Mouse (Mus musculus) liver, embryonic 11.5 days (tissue): ENCODE results near the gene Fbxl2. TPM values are rescaled to one million over a fixed set of nuclear protein-coding genes. Genes with fewer than 3 reads are reported as not detected.

Source experiments
- ATAC-seq: fragments of 200-750 bp; cut with Nextera tagmentation; replicated peaks from 2 replicates; pipeline ENCODE4 v1.8.0; 2017; ENCODE audit warnings: moderate number of reproducible peaks, mild to moderate bottlenecking, moderate TSS enrichment, moderate library complexity; ENCODE audit not compliant: low FRiP score
- DNase-seq: peaks from one replicate; pipeline ENCODE4 v3.0.0-alpha.2; 2017; ENCODE audit warnings: low spot score
- H3K27ac ChIP-seq: fragments of 300-500 bp; sonication (generic); 2 replicates; pipeline ENCODE4 v1.5.1; 2014; ENCODE audit warnings: mild to moderate bottlenecking, low read depth, low read length, control low read depth
- H3K27me3 ChIP-seq: fragments of 300-500 bp; sonication (generic); replicated peaks from 2 replicates; pipeline ENCODE4 v1.6.1; 2014; ENCODE audit warnings: low read length, mixed read lengths; ENCODE audit not compliant: control insufficient read depth, insufficient read depth
- H3K36me3 ChIP-seq: fragments of 300-500 bp; sonication (generic); 2 replicates; pipeline ENCODE4 v1.6.1; 2014; ENCODE audit warnings: mild to moderate bottlenecking, low read length, moderate library complexity, mixed read lengths; ENCODE audit not compliant: control insufficient read depth, insufficient read depth
- H3K4me1 ChIP-seq: fragments of 300-500 bp; sonication (generic); replicated peaks from 2 replicates; pipeline ENCODE4 v1.6.1; 2014; ENCODE audit warnings: low read length, mixed read lengths; ENCODE audit not compliant: control insufficient read depth, insufficient read depth
- H3K4me2 ChIP-seq: fragments of 300-500 bp; sonication (generic); 2 replicates; pipeline ENCODE4 v1.6.1; 2014; ENCODE audit warnings: mild to moderate bottlenecking, control low read depth, moderate library complexity
- H3K4me3 ChIP-seq: fragments of 300-500 bp; sonication (generic); 2 replicates; pipeline ENCODE4 v1.5.1; 2014; ENCODE audit warnings: low read depth, low read length, control low read depth
- H3K9ac ChIP-seq: fragments of 300-500 bp; sonication (generic); 2 replicates; pipeline ENCODE4 v1.6.1; 2014; ENCODE audit warnings: low read depth, low read length, control low read depth
- H3K9me3 ChIP-seq: fragments of 300-500 bp; sonication (generic); 2 replicates; pipeline ENCODE4 v1.6.1; 2016; ENCODE audit warnings: low read length, inconsistent platforms, mixed read lengths; ENCODE audit not compliant: control insufficient read depth
- WGBS: fragments of 180-500 bp; shearing (Covaris S2); extraction: QIAGEN DNeasy Blood & Tissue Kit; methylation state at CpG from one replicate; pipeline ENCODE4 v1.1.7; 2014; 5-methylcytosine and 5-hydroxymethylcytosine counted together
- polyA plus RNA-seq: library from polyadenylated mRNA; unstranded; fragments of >200 nt; fragmentation: Nextera tagmentation; extraction: Ambion mirVana; gene quantifications from 2 replicates; pipeline ENCODE4 v1.2.1, GENCODE M21; 2014

Fbxl2 gene
- polyA plus RNA-seq, 1 experiment from 2014 or later: 1.8 TPM

DNA sequence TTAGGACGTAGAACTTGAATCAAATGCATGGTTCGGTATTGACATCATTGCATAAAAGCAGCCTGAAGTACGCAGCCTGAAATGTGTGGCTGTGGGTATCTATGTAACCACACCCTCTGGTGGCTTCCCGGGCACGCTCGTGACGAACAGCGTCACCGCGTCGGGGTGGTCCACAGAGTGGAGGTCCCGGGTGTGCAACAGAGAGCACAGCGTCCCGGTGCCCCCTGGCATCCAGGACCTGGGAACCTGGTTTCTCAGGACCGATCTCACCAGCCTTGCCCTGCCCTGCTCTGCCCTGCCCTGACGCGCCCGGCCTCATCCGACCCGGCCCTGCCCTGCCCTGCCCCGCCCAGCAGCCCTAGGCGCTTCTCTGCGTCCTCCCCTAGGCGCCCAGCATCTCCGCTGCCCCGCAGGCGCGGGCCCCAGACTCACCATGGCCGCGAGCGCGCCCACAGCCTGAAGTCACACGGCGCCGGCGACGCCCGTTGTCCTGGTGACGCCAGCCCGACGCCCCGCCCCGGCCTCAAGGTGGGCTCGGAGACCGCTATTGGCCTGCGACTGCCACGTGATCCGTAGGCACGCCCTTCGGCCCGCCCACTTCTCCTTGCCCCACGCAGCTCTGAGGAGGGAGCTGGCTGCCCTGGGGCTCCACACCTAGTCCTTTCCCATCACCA, 19.6 kb downstream of the Fbxl2 start:
- peak overlapping the region; percentile 67 for H3K4me3 ChIP-seq
- under 1% methylated on average over 52 of the region's 52 CpGs for WGBS
- H3K4me1 ChIP-seq: peaks cover 6% of the 10 kb centered on the region; the same call in 1 of the 2 replicates
- DNase-seq (peak; percentile 81), ATAC-seq (peak; percentile 90)
- H3K9ac ChIP-seq: peak overlapping the region; percentile 64
- peaks cover 11% of the 10 kb centered on the region for H3K27me3 ChIP-seq
- no peaks in the 10 kb centered on the region for H3K36me3 ChIP-seq
- peak overlapping the region; percentile 98 for H3K4me2 ChIP-seq
- no peak overlapping the region for H3K27ac ChIP-seq
- no peaks in the 10 kb centered on the region for H3K9me3 ChIP-seq

- Histone ChIP-seq H3K27ac (no peak overlapping the region), H3K4me2 (peak overlapping the region; percentile 98), H3K9me3 (no peaks in the 10 kb centered on the region), H3K27me3 (peaks cover 11% of the 10 kb centered on the region), H3K4me1 (peaks cover 6% of the 10 kb centered on the region; the same call in 1 of the 2 replicates), H3K9ac (no peak overlapping the region; the same call in 1 of the 2 replicates), H3K36me3 (no peaks in the 10 kb centered on the region), H3K4me3 (peak overlapping the region; percentile 67)
- WGBS: 19% methylated on average over 8 of the region's 8 CpGs
- ATAC-seq (no peak), DNase-seq (no peak)
Observed at GRCm38 (mm10) chr9:114025846-114026245, 20.1 kb downstream of the Fbxl2 start.

DNA sequence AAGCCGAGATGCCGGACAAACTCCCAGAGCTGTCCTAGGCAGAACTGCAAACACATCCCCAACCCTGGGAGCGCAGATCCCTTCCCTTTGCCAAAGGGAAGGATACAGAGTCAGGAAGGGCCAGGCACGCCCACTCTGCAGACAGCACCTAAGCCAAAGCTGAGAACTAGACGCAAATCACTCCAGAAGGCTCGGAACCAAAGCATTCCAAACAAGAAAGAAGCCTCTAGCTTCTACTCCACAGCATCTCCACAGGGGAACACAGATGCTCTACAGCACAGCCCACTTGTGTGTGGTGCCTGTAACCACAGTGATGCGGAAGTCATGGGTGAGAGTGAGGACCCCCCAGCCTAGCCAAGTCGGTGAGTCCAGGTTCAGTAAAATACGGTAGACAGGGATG, 20.8 kb downstream of the Fbxl2 start:
- Histone ChIP-seq H3K9ac (no peak overlapping the region), H3K36me3 (no peaks in the 10 kb centered on the region), H3K9me3 (no peaks in the 10 kb centered on the region), H3K27ac (no peak overlapping the region), H3K4me2 (no peak overlapping the region), H3K4me3 (no peak overlapping the region), H3K4me1 (peaks cover 6% of the 10 kb centered on the region; the same call in 1 of the 2 replicates), H3K27me3 (peaks cover 11% of the 10 kb centered on the region)
- 41% methylated on average over 9 of the region's 9 CpGs for WGBS
- no peak for ATAC-seq
- no peak for DNase-seq

DNA sequence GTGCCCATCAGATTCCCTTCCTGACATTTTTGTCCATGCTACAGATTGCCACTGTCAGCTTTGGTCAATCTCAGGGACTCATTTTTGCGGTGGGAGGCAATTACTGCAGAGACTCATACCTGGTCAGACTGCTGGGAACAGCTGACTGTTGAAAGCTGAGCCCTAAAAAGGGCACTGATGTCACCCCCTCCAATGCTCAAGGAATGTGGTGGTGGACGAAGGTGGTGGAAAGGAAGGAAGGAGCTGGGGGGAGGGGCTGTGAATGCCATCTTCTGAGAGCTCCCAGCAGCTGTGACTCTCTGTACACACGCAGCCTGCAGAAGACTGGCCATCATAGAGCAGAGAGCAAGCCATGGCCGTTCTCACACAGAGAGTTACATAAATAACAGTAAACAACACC, 23.9 kb downstream of the Fbxl2 start:
- 47% methylated on average over 4 of the region's 4 CpGs for WGBS
- H3K4me2 ChIP-seq: no peak overlapping the region
- H3K9me3 ChIP-seq: no peaks in the 10 kb centered on the region
- peaks cover 11% of the 10 kb centered on the region for H3K27me3 ChIP-seq
- H3K27ac ChIP-seq: no peak overlapping the region
- ATAC-seq (no peak), DNase-seq (no peak)
- H3K4me1 ChIP-seq: peaks cover 6% of the 10 kb centered on the region; the same call in 1 of the 2 replicates
- no peak overlapping the region for H3K4me3 ChIP-seq
- H3K36me3 ChIP-seq: no peaks in the 10 kb centered on the region
- no peak overlapping the region for H3K9ac ChIP-seq

GRCm38 (mm10) chr9:114019012-114019762, 26.8 kb downstream of the Fbxl2 start:
- Histone ChIP-seq H3K9me3 (no peaks in the 10 kb centered on the region), H3K36me3 (no peaks in the 10 kb centered on the region), H3K27ac (no peak overlapping the region), H3K4me1 (no peaks in the 10 kb centered on the region), H3K4me3 (no peak overlapping the region), H3K27me3 (no peaks in the 10 kb centered on the region), H3K4me2 (no peak overlapping the region), H3K9ac (no peak overlapping the region)
- ATAC-seq: no peak
- DNase-seq: no peak
- WGBS: 75% methylated on average over 7 of the region's 7 CpGs

DNA sequence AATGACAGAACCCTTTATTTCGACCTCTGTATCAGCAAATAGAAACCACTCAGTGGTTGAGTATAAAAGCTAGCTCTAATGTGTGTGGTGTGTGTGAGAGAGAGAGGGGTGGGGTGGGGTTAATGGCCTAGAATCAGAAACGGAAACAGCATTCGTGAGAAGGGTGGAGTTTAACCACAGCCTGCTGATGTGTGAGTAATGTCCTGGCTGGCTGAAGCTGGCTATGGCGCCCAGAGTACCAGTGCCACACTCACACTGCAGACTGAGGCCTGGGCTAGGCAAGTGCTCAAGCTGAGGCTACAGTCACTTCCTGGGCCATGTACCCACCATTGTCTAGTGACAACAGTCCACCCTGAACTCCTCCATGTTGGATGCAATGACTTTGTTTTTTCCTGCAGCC, 29.6 kb downstream of the Fbxl2 start:
- no peaks in the 10 kb centered on the region for H3K36me3 ChIP-seq
- H3K4me2 ChIP-seq: no peak overlapping the region
- H3K4me3 ChIP-seq: no peak overlapping the region
- WGBS: 45% methylated on average over 4 of the region's 4 CpGs
- ATAC-seq: peak; percentile 65
- H3K4me1 ChIP-seq: no peaks in the 10 kb centered on the region
- H3K9me3 ChIP-seq: no peaks in the 10 kb centered on the region
- no peak overlapping the region for H3K9ac ChIP-seq
- H3K27ac ChIP-seq: no peak overlapping the region
- no peak for DNase-seq
- H3K27me3 ChIP-seq: no peaks in the 10 kb centered on the region

DNA sequence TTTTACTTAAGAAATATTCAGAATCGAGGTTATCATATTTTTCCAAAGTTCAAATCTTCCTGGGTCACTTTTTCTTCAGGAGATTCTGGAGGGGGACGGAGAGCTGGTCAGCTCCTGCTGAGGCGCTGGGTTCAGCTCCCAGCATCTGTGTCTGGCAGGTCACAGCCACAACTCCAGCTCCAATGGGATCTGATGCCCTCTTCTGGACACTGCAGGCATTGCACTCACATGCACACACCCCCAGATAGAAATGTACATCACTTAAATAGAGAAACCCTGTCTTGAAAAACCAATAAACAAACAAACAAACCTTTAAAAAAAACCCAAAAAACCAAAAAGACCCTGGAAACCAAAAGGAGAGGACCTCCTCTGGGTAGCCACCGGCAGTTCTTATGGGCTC, 30.3 kb downstream of the Fbxl2 start:
- ATAC-seq (no peak), DNase-seq (no peak)

GRCm38 (mm10) chr9:114014034-114014433, 32.0 kb downstream of the Fbxl2 start:
- ATAC-seq (peak; percentile 58), DNase-seq (no peak)
- Histone ChIP-seq H3K36me3 (no peaks in the 10 kb centered on the region), H3K9ac (no peak overlapping the region), H3K4me3 (no peak overlapping the region), H3K4me1 (no peaks in the 10 kb centered on the region), H3K9me3 (no peaks in the 10 kb centered on the region), H3K27ac (no peak overlapping the region), H3K4me2 (no peak overlapping the region), H3K27me3 (no peaks in the 10 kb centered on the region)
- 34% methylated on average over 1 of the region's 1 CpGs for WGBS

More for the DNA sequence above, 30.3 kb downstream of the Fbxl2 start:
- no peak overlapping the region for H3K4me3 ChIP-seq
- H3K27me3 ChIP-seq: no peaks in the 10 kb centered on the region
- no peaks in the 10 kb centered on the region for H3K36me3 ChIP-seq
- no peaks in the 10 kb centered on the region for H3K9me3 ChIP-seq
- H3K4me1 ChIP-seq: no peaks in the 10 kb centered on the region
- H3K27ac ChIP-seq: no peak overlapping the region
- H3K9ac ChIP-seq: no peak overlapping the region
- 79% methylated on average over 4 of the region's 4 CpGs for WGBS
- no peak overlapping the region for H3K4me2 ChIP-seq
